Mouse (Mus musculus) neural tube, embryonic 12.5 days (tissue): ENCODE results near the gene Rptor. TPM values are rescaled to one million over a fixed set of nuclear protein-coding genes. Genes with fewer than 3 reads are reported as not detected.
"Not testable (repeated sequence)": the region's sequence is repeated elsewhere in the genome, so short reads cannot be mapped to it uniquely, and the experiment has no call there.

Experiments
- ATAC-seq: fragments of 200-750 bp; cut with Nextera tagmentation; 2 replicates; pipeline ENCODE4 v1.8.0; 2017; ENCODE audit warnings: low read depth, mild to moderate bottlenecking, moderate TSS enrichment, moderate library complexity; ENCODE audit not compliant: low FRiP score
- H3K27ac ChIP-seq: fragments of 300-500 bp; sonication (generic); 2 replicates; pipeline ENCODE4 v1.5.1; 2016
- H3K27me3 ChIP-seq: fragments of 300-500 bp; sonication (generic); replicated peaks from 2 replicates; pipeline ENCODE4 v1.6.1; 2016; ENCODE audit warnings: mild to moderate bottlenecking
- H3K36me3 ChIP-seq: fragments of 300-500 bp; sonication (generic); 2 replicates; pipeline ENCODE4 v1.6.1; 2016; ENCODE audit warnings: mild to moderate bottlenecking
- H3K4me1 ChIP-seq: fragments of 300-500 bp; sonication (generic); 2 replicates; pipeline ENCODE4 v1.6.1; 2016
- H3K4me2 ChIP-seq: fragments of 300-500 bp; sonication (generic); replicated peaks from 2 replicates; pipeline ENCODE4 v1.6.1; 2016; ENCODE audit warnings: mild to moderate bottlenecking
- H3K4me3 ChIP-seq: fragments of 300-500 bp; sonication (generic); 2 replicates; pipeline ENCODE4 v1.5.1; 2016
- H3K9ac ChIP-seq: fragments of 300-500 bp; sonication (generic); 2 replicates; pipeline ENCODE4 v1.6.1; 2016; ENCODE audit warnings: mild to moderate bottlenecking
- H3K9me3 ChIP-seq: fragments of 300-500 bp; sonication (generic); 2 replicates; pipeline ENCODE4 v1.6.1; 2016; ENCODE audit warnings: mild to moderate bottlenecking
- WGBS: fragments of 180-500 bp; shearing (Covaris S2); methylation state at CpG from one replicate; pipeline ENCODE4 v1.1.7; 2016; 5-methylcytosine and 5-hydroxymethylcytosine counted together
- polyA plus RNA-seq: library from polyadenylated mRNA; unstranded; fragments of >200 nt; fragmentation: Nextera tagmentation; extraction: Ambion mirVana; gene quantifications from 2 replicates; pipeline ENCODE4 v1.2.1, GENCODE M21; 2016

Gene Rptor
- polyA plus RNA-seq, 1 experiment from 2014 or later, result 17.8 TPM

GRCm38 (mm10) chr11:119636371-119636883 lies 33.7 kb downstream of the Rptor start:
- ATAC-seq, result no peak
- Histone ChIP-seq H3K4me2 (no peak overlapping the region), H3K36me3 (no peaks in the 10 kb centered on the region), H3K4me3 (no peak overlapping the region), H3K9me3 (no peaks in the 10 kb centered on the region), H3K9ac (no peak overlapping the region), H3K27me3 (no peaks in the 10 kb centered on the region), H3K4me1 (peaks cover 18% of the 10 kb centered on the region), H3K27ac (no peak overlapping the region)
- 90% methylated on average over 4 of the region's 4 CpGs for WGBS

- H3K9ac ChIP-seq, result no peak overlapping the region
- H3K36me3 ChIP-seq, result no peaks in the 10 kb centered on the region
- H3K4me1 ChIP-seq, result peaks cover 18% of the 10 kb centered on the region
- H3K27me3 ChIP-seq, result no peaks in the 10 kb centered on the region
- no peak overlapping the region for H3K27ac ChIP-seq
- H3K4me2 ChIP-seq, result no peak overlapping the region
- H3K9me3 ChIP-seq, result no peaks in the 10 kb centered on the region
- no peak overlapping the region for H3K4me3 ChIP-seq
- ATAC-seq, result no peak
- WGBS, result 81% methylated on average over 6 of the region's 6 CpGs
Observed at GRCm38 (mm10) chr11:119637519-119637918, 34.8 kb downstream of the Rptor start.

- H3K9me3 ChIP-seq, result no peaks in the 10 kb centered on the region
- 64% methylated on average over 9 of the region's 9 CpGs for WGBS
- no peak overlapping the region for H3K27ac ChIP-seq
- H3K36me3 ChIP-seq, result no peaks in the 10 kb centered on the region
- H3K4me2 ChIP-seq, result no peak overlapping the region
- H3K4me1 ChIP-seq, result peaks cover 38% of the 10 kb centered on the region
- H3K9ac ChIP-seq, result no peak overlapping the region
- no peaks in the 10 kb centered on the region for H3K27me3 ChIP-seq
- no peak overlapping the region for H3K4me3 ChIP-seq
- ATAC-seq, result no peak
Observed at GRCm38 (mm10) chr11:119640491-119640890, 37.8 kb downstream of the Rptor start.

- Histone ChIP-seq H3K9me3 (no peaks in the 10 kb centered on the region), H3K36me3 (no peaks in the 10 kb centered on the region), H3K27ac (no peak overlapping the region), H3K4me2 (no peak overlapping the region), H3K27me3 (no peaks in the 10 kb centered on the region), H3K4me1 (peaks cover 41% of the 10 kb centered on the region), H3K9ac (no peak overlapping the region), H3K4me3 (no peak overlapping the region)
- 90% methylated on average over 9 of the region's 9 CpGs for WGBS
- no peak for ATAC-seq
Observed at GRCm38 (mm10) chr11:119641831-119642381, 39.2 kb downstream of the Rptor start.

- Histone ChIP-seq H3K27ac (no peak overlapping the region), H3K4me2 (no peak overlapping the region), H3K36me3 (no peaks in the 10 kb centered on the region), H3K4me3 (no peak overlapping the region), H3K27me3 (no peaks in the 10 kb centered on the region), H3K9ac (no peak overlapping the region), H3K9me3 (no peaks in the 10 kb centered on the region), H3K4me1 (peaks cover 38% of the 10 kb centered on the region)
- 91% methylated on average over 7 of the region's 7 CpGs for WGBS
- no peak for ATAC-seq
Observed at GRCm38 (mm10) chr11:119643347-119643746, 40.6 kb downstream of the Rptor start.

- 85% methylated on average over 7 of the region's 7 CpGs for WGBS
- Histone ChIP-seq H3K36me3 (no peaks in the 10 kb centered on the region), H3K27me3 (no peaks in the 10 kb centered on the region), H3K9me3 (no peaks in the 10 kb centered on the region), H3K4me2 (no peak overlapping the region), H3K9ac (no peak overlapping the region), H3K4me1 (peaks cover 32% of the 10 kb centered on the region), H3K4me3 (no peak overlapping the region), H3K27ac (no peak overlapping the region)
- ATAC-seq, result no peak
Observed at GRCm38 (mm10) chr11:119644140-119644539, 41.4 kb downstream of the Rptor start.

GRCm38 (mm10) chr11:119644612-119645379 lies 42.1 kb downstream of the Rptor start:
- Histone ChIP-seq H3K9ac (no peak overlapping the region), H3K27ac (peak overlapping the region; percentile 42; the same call in 1 of the 2 replicates), H3K36me3 (no peaks in the 10 kb centered on the region), H3K4me3 (no peak overlapping the region), H3K27me3 (no peaks in the 10 kb centered on the region), H3K4me2 (no peak overlapping the region; the same call in 1 of the 2 replicates), H3K9me3 (no peaks in the 10 kb centered on the region), H3K4me1 (peaks cover 31% of the 10 kb centered on the region)
- WGBS, result 51% methylated on average over 14 of the region's 14 CpGs
- ATAC-seq, result no peak

GRCm38 (mm10) chr11:119650456-119650855 lies 47.8 kb downstream of the Rptor start:
- no peaks in the 10 kb centered on the region for H3K27me3 ChIP-seq
- peaks cover 9% of the 10 kb centered on the region for H3K4me1 ChIP-seq
- no peak overlapping the region for H3K4me2 ChIP-seq
- H3K9me3 ChIP-seq, result no peaks in the 10 kb centered on the region
- no peak overlapping the region for H3K27ac ChIP-seq
- H3K36me3 ChIP-seq, result no peaks in the 10 kb centered on the region
- no peak overlapping the region for H3K4me3 ChIP-seq
- no peak for ATAC-seq
- H3K9ac ChIP-seq, result 0 out of 2 replicates have a peak overlapping the region, but pooled peaks have one; percentile 13

- WGBS, result 90% methylated on average over 9 of the region's 9 CpGs
- Histone ChIP-seq H3K27ac (no peak overlapping the region), H3K36me3 (no peaks in the 10 kb centered on the region), H3K27me3 (no peaks in the 10 kb centered on the region), H3K9ac (no peak overlapping the region), H3K9me3 (no peaks in the 10 kb centered on the region), H3K4me2 (no peak overlapping the region), H3K4me1 (peaks cover 6% of the 10 kb centered on the region), H3K4me3 (no peak overlapping the region)
- ATAC-seq, result no peak
Observed at GRCm38 (mm10) chr11:119653336-119653735, 50.6 kb downstream of the Rptor start.

GRCm38 (mm10) chr11:119657534-119657933 lies 54.8 kb downstream of the Rptor start:
- Histone ChIP-seq H3K9me3 (no peaks in the 10 kb centered on the region), H3K4me3 (no peak overlapping the region), H3K9ac (no peak overlapping the region), H3K27me3 (no peaks in the 10 kb centered on the region), H3K4me2 (no peak overlapping the region), H3K27ac (no peak overlapping the region), H3K36me3 (no peaks in the 10 kb centered on the region), H3K4me1 (no peaks in the 10 kb centered on the region)
- no peak for ATAC-seq
- WGBS, result 87% methylated on average over 6 of the region's 6 CpGs

GRCm38 (mm10) chr11:119659296-119659695 lies 56.6 kb downstream of the Rptor start:
- no peak overlapping the region for H3K27ac ChIP-seq
- H3K9ac ChIP-seq, result no peak overlapping the region
- no peaks in the 10 kb centered on the region for H3K27me3 ChIP-seq
- no peak for ATAC-seq
- no peak overlapping the region for H3K4me3 ChIP-seq
- H3K36me3 ChIP-seq, result no peaks in the 10 kb centered on the region
- WGBS, result 91% methylated on average over 3 of the region's 3 CpGs
- no peaks in the 10 kb centered on the region for H3K9me3 ChIP-seq
- H3K4me1 ChIP-seq, result peaks cover 11% of the 10 kb centered on the region; the same call in 1 of the 2 replicates
- no peak overlapping the region for H3K4me2 ChIP-seq

GRCm38 (mm10) chr11:119661479-119661878 lies 58.8 kb downstream of the Rptor start:
- 68% methylated on average over 4 of the region's 4 CpGs for WGBS
- H3K27ac ChIP-seq, H3K27me3 ChIP-seq, H3K9me3 ChIP-seq, H3K4me2 ChIP-seq, ATAC-seq, H3K9ac ChIP-seq, H3K36me3 ChIP-seq, H3K4me3 ChIP-seq: not testable (repeated sequence)
- peaks cover 21% of the 10 kb centered on the region for H3K4me1 ChIP-seq
